Mouse (Mus musculus) kidney, adult 2 months (tissue): ENCODE data around the gene Galnt2. TPM values are rescaled to one million over a fixed set of nuclear protein-coding genes. Genes with fewer than 3 reads are reported as not detected.
A peak's percentile ranks its signal among the peaks of the same experiment; 100 is the strongest.

Experiments used
- DNase-seq: peaks from one replicate; pipeline ENCODE4 v3.0.0; 2021
- H3K27ac ChIP-seq: fragments of 200-500 bp; 2 replicates; pipeline ENCODE4 v1.5.1; 2012; ENCODE audit warnings: low read depth, low read length, control low read depth, inconsistent platforms; ENCODE audit not compliant: insufficient read depth
- H3K27me3 ChIP-seq: fragments of 200-500 bp; replicated peaks from 2 replicates; pipeline ENCODE4 v1.6.1; 2012; ENCODE audit warnings: mild to moderate bottlenecking, moderate library complexity, low read length, inconsistent platforms; ENCODE audit not compliant: control insufficient read depth, insufficient read depth
- H3K36me3 ChIP-seq: fragments of 200-500 bp; 2 replicates; pipeline ENCODE4 v1.6.1; 2012; ENCODE audit warnings: mild to moderate bottlenecking, moderate library complexity, low read length, inconsistent platforms; ENCODE audit not compliant: control insufficient read depth, insufficient read depth
- H3K4me1 ChIP-seq: fragments of 200-500 bp; 2 replicates; pipeline ENCODE4 v1.6.1; 2011; ENCODE audit warnings: low read length; ENCODE audit not compliant: control insufficient read depth, insufficient read depth
- H3K4me3 ChIP-seq: fragments of 200-500 bp; 2 replicates; pipeline ENCODE4 v1.5.1; 2011; ENCODE audit warnings: mild to moderate bottlenecking, low read depth, low read length, control low read depth; ENCODE audit not compliant: insufficient read depth
- CTCF ChIP-seq: fragments of 200-500 bp; conservative IDR thresholded peaks from 2 replicates; pipeline ENCODE4 v1.5.1; 2011; ENCODE audit warnings: low read depth, mild to moderate bottlenecking, control low read depth, low read length, moderate library complexity, mixed read lengths; ENCODE audit not compliant: insufficient read depth, insufficient read length
- POLR2A ChIP-seq: fragments of 200-500 bp; IDR thresholded peaks from one replicate; pipeline ENCODE4 v1.6.1; 2011; ENCODE audit warnings: low read depth, low read length, control low read depth
- WGBS: fragments of 180-500 bp; shearing (Covaris S2); methylation state at CpG from one replicate; pipeline ENCODE4 v1.1.7; 2018; 5-methylcytosine and 5-hydroxymethylcytosine counted together
- polyA plus RNA-seq: library from polyadenylated mRNA; depleted of rRNA; stranded (reverse); fragments of >200 nt; gene quantifications from 2 replicates; pipeline ENCODE4 v1.2.3, GENCODE M21; 2012

The Galnt2 gene
- polyA plus RNA-seq, 1 experiment: 17.0 TPM

DNA sequence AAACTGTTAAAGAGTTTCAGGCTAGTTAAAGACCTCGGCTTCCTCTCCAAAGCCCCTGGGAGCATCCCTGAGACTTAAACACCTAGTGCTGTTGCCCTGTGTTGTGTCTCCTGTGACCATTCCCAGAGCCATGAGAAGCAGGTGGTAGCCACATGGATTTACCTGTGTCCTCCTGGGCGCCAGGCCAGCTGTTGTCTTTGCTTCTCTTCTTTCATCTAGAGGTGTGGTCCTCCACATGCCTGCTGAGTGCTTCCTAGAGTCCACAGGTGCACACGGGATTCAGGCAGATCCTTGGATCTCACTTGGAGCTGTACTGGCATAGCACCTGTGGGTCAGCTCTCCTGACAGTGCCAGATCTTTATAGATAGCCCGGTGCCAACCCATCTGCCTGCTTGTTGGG, 36.0 kb downstream of the Galnt2 start:
- peaks cover 40% of the 10 kb centered on the region for H3K4me1 ChIP-seq
- no peaks in the 10 kb centered on the region for H3K27me3 ChIP-seq
- WGBS: 84% methylated on average over 4 of the region's 4 CpGs
- no peak overlapping the region for H3K27ac ChIP-seq
- H3K4me3 ChIP-seq: no peak overlapping the region
- no peaks in the 10 kb centered on the region for H3K36me3 ChIP-seq
- no peak for DNase-seq
- no peak for TF ChIP-seq CTCF

DNA sequence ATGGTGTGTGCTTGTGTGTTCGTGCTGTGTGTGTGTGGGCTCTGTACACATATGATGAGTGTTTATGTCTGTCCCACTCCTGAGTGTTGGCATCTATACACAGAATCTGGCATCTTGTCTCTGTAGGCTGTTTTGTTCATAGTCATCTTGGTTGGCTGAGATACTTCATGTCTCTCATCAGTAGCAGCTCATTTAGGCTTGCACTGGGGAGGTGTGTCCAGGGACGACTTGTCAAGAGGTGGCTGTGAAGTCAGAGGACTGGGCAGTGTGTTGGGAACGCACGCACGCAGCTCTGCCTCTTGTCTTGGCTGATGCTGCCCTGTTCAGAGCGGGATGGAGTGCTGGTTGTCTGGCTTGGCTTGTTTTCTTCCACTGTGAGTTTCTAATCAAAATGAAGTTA, 39.3 kb downstream of the Galnt2 start:
- WGBS: 77% methylated on average over 6 of the region's 6 CpGs
- Histone ChIP-seq H3K27ac (no peak overlapping the region), H3K4me1 (peaks cover 38% of the 10 kb centered on the region), H3K27me3 (no peaks in the 10 kb centered on the region), H3K4me3 (no peak overlapping the region), H3K36me3 (no peaks in the 10 kb centered on the region)
- TF ChIP-seq CTCF: no peak
- no peak for TF ChIP-seq POLR2A
- no peak for DNase-seq

DNA sequence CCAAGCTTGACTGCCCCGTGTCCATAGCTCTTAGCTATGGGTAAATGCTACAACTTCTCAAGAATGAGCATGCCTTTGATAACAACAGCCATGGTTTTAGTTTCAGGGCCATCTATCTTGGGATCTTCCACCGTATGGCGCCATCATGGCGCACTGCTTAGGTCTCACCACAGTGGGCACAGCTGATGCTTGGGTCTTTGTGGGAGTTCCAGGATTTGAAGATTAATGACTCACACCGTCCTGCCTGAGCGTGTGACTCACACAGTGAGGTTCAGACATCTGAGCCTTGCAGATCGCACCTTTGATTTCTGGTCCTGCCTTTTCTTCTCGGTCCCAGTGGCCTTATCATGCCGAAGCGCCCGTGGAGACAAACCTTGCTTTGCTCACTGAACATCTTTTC, 39.7 kb downstream of the Galnt2 start:
- H3K27me3 ChIP-seq: no peaks in the 10 kb centered on the region
- no peaks in the 10 kb centered on the region for H3K36me3 ChIP-seq
- H3K4me1 ChIP-seq: peaks cover 34% of the 10 kb centered on the region
- no peak overlapping the region for H3K4me3 ChIP-seq
- 67% methylated on average over 11 of the region's 11 CpGs for WGBS
- no peak for DNase-seq
- TF ChIP-seq CTCF: no peak
- no peak for TF ChIP-seq POLR2A
- no peak overlapping the region for H3K27ac ChIP-seq

DNA sequence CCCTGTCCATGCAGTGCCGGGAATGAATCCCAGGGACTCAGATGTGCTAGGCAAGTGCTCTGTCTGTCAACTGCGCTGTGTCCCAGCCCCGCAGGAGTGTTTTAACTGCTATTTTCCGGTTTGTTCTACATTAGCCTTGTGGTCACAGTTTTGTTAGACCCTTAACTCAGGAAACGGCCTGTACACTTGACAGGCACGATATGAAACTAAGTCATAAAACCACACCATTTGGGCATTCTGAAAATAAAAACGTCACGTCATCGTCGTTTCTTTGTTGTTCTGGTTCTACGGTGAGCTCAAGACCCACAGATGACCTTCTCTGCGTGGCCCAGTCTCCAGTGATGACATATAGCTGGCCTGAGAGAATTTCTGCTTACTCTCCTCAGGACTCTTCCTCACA, 40.3 kb downstream of the Galnt2 start:
- 58% methylated on average over 12 of the region's 12 CpGs for WGBS
- no peak overlapping the region for H3K27ac ChIP-seq
- H3K4me3 ChIP-seq: no peak overlapping the region
- DNase-seq: no peak
- no peaks in the 10 kb centered on the region for H3K27me3 ChIP-seq
- peaks cover 31% of the 10 kb centered on the region for H3K4me1 ChIP-seq
- TF ChIP-seq CTCF: no peak
- no peak for TF ChIP-seq POLR2A
- no peaks in the 10 kb centered on the region for H3K36me3 ChIP-seq

DNA sequence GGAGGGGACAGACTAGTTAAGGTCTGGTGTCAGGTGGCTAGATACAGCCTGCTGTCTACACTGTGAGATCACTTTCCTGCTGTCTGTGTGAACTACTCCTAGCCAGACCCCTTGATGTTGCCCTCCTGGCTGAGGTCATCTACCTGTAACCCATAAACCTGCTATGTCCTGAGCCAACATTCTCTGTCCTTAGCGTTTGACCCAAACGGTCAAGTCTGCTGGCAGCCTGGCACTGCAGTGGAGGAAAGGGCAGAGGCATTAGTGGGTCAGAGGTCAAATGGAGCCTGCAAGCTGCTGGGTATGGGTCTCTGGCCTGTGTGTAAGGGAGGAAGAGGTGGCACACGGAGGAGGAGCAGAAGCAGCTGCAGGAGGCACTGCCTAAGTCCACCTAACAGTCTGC, 41.6 kb downstream of the Galnt2 start:
- no peak overlapping the region for H3K27ac ChIP-seq
- no peaks in the 10 kb centered on the region for H3K36me3 ChIP-seq
- peak; percentile 72 for DNase-seq
- no peak overlapping the region for H3K4me3 ChIP-seq
- 36% methylated on average over 3 of the region's 3 CpGs for WGBS
- H3K27me3 ChIP-seq: no peaks in the 10 kb centered on the region
- peaks cover 31% of the 10 kb centered on the region for H3K4me1 ChIP-seq
- no peak for TF ChIP-seq POLR2A
- no peak for TF ChIP-seq CTCF

DNA sequence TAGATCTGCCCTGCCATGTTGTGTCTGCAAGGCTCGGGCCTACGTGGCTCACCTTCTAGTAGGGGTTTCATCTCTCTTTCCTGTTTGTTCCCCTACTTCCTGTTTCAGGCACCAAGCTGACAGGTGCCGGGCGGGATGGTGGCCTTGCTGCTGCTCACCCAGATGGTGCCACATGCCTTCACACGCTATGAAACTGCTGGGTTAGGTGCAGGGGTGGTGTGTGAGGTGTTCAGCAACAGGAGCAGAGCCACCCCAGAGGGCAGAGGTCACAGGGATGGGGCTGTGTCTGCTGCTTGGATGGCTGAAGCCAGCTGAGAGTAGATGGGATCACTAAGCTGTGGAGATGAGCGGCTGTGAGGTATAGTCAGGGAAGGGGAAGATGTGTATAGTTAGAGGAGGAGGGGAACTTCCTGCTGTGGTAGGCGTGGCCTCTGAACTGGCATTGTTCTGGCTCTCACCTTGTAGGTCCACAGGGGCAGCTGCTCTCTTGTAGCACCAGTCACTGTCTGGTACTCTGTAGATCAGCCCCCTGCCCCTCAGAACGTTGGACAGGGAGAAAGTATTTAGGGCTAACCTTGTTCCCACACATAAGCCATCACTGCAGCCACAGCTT, 42.5 kb downstream of the Galnt2 start:
- H3K4me1 ChIP-seq: peaks cover 40% of the 10 kb centered on the region
- WGBS: 79% methylated on average over 8 of the region's 8 CpGs
- DNase-seq: no peak

DNA sequence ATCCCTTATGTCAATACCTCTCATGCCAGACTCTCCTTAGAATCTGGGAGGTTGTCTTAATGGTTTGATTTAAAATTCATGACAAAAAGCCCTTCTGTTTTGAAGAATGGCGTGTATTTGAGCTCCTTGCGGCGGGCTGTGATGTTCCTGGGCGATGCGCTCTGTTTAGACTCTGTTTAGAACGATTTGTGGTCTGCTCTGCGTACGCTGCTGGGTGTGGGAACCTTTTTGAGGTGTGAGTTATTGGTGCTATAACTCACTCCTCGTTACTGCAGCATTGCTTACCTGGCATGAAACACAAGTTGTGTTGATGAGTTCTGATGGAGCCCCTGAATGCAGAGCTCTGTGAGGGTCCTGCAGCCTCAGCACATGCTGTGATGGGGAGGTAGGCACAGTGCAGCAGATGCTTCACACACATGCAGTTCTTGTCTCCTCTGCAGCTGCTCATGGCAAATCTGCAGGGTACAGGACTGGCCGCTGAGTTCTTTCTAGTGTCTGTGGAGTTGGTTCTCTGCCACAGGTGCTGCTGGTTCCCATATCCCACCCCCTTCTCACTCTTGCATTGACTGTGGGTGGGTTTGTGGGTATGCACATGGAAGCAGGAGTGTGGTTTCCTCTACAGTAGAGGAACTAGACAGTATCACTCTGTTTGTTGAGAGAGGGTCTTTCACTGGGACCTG, 43.4 kb downstream of the Galnt2 start:
- 85% methylated on average over 10 of the region's 10 CpGs for WGBS
- no peak overlapping the region for H3K27ac ChIP-seq
- DNase-seq: no peak
- no peaks in the 10 kb centered on the region for H3K36me3 ChIP-seq
- H3K27me3 ChIP-seq: no peaks in the 10 kb centered on the region
- TF ChIP-seq CTCF (no peak), POLR2A (no peak)
- H3K4me3 ChIP-seq: no peak overlapping the region
- H3K4me1 ChIP-seq: peaks cover 47% of the 10 kb centered on the region

More for the DNA sequence above, 42.5 kb downstream of the Galnt2 start:
- H3K4me3 ChIP-seq: no peak overlapping the region
- TF ChIP-seq POLR2A (no peak), CTCF (no peak)
- no peaks in the 10 kb centered on the region for H3K36me3 ChIP-seq
- H3K27ac ChIP-seq: no peak overlapping the region
- H3K27me3 ChIP-seq: no peaks in the 10 kb centered on the region
